Mouse (Mus musculus): Measurements from ENCODE around the gene Lpar1. TPM values are rescaled to one million over a fixed set of nuclear protein-coding genes. Genes with fewer than 3 reads are reported as not detected.

Gene Lpar1
- total and polyA plus RNA-seq, 3 experiments: 0.22 TPM; not detected in 2

GRCm38 (mm10) chr4:58508833-58509232 lies 44.9 kb downstream of the Lpar1 start:
- H3K4me1 ChIP-seq (ENCODE audit: insufficient read depth, low read depth, low read length): no peaks in the 10 kb centered on the region
- H3K4me3 ChIP-seq (ENCODE audit: low read depth, low read length): no peak overlapping the region
- no peaks in the 10 kb centered on the region for H3K36me3 ChIP-seq (replicated peaks)
- no peak for ATAC-seq (ENCODE audit: extremely low read depth, insufficient number of reproducible peaks, low FRiP score, poor library complexity, severe bottlenecking)
- no peaks in the 10 kb centered on the region for H3K27me3 ChIP-seq (ENCODE audit: insufficient read depth, low read length)
- no peak for TF ChIP-seq POLR2AphosphoS5 (IDR thresholded peaks at IDR 0.05; ENCODE audit: insufficient replicate concordance, low read depth, low read length)
- no peak for TF ChIP-seq GATA1 (IDR thresholded peaks at IDR 0.05; ENCODE audit: borderline replicate concordance, low read length)
- no peak for TF ChIP-seq GATA2 (IDR thresholded peaks at IDR 0.05; ENCODE audit: borderline replicate concordance, low read depth, low read length)
- no peak for TF ChIP-seq CTCF (IDR thresholded peaks at IDR 0.05; ENCODE audit: low read depth, low read length)
- TF ChIP-seq TAL1 (conservative IDR thresholded peaks at IDR 0.05; ENCODE audit: low read depth, low read length): no peak
- DNase-seq (ENCODE audit: low spot score): no peak
- H3K9me3 ChIP-seq (replicated peaks): peaks cover 43% of the 10 kb centered on the region

DNA sequence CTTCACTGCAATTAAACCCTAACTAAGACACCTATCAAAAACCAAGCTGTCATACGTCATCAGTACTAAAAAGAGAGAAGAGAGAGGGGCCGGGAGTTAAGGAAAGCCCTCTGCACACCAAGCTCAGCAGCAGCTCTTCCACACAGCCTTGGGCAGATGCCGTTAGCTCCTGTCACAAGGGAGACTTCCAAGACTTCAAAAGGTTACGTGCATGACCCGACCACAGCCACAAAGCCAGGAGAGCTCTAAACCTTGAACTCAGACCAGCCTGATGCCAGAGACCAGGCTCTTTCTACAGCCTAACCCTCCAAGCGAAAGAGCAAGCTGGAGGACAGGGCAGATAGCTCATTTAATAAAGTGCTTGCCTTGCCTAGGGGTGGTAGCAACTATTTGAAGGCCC lies 46.2 kb downstream of the Lpar1 start:
- H3K9me3 ChIP-seq (replicated peaks): peaks cover 44% of the 10 kb centered on the region
- no peak for ATAC-seq (ENCODE audit: extremely low read depth, insufficient number of reproducible peaks, low FRiP score, poor library complexity, severe bottlenecking)
- TF ChIP-seq GATA2 (IDR thresholded peaks at IDR 0.05; ENCODE audit: borderline replicate concordance, low read depth, low read length) (no peak), TAL1 (conservative IDR thresholded peaks at IDR 0.05; ENCODE audit: low read depth, low read length) (no peak), CTCF (IDR thresholded peaks at IDR 0.05; ENCODE audit: low read depth, low read length) (no peak), GATA1 (IDR thresholded peaks at IDR 0.05; ENCODE audit: borderline replicate concordance, low read length) (no peak), POLR2AphosphoS5 (IDR thresholded peaks at IDR 0.05; ENCODE audit: insufficient replicate concordance, low read depth, low read length) (no peak)
- no peaks in the 10 kb centered on the region for H3K4me1 ChIP-seq (ENCODE audit: insufficient read depth, low read depth, low read length)
- H3K27me3 ChIP-seq (ENCODE audit: insufficient read depth, low read length): no peaks in the 10 kb centered on the region
- H3K4me3 ChIP-seq (ENCODE audit: low read depth, low read length): no peak overlapping the region
- no peak for DNase-seq (ENCODE audit: low spot score)
- no peaks in the 10 kb centered on the region for H3K36me3 ChIP-seq (replicated peaks)

DNA sequence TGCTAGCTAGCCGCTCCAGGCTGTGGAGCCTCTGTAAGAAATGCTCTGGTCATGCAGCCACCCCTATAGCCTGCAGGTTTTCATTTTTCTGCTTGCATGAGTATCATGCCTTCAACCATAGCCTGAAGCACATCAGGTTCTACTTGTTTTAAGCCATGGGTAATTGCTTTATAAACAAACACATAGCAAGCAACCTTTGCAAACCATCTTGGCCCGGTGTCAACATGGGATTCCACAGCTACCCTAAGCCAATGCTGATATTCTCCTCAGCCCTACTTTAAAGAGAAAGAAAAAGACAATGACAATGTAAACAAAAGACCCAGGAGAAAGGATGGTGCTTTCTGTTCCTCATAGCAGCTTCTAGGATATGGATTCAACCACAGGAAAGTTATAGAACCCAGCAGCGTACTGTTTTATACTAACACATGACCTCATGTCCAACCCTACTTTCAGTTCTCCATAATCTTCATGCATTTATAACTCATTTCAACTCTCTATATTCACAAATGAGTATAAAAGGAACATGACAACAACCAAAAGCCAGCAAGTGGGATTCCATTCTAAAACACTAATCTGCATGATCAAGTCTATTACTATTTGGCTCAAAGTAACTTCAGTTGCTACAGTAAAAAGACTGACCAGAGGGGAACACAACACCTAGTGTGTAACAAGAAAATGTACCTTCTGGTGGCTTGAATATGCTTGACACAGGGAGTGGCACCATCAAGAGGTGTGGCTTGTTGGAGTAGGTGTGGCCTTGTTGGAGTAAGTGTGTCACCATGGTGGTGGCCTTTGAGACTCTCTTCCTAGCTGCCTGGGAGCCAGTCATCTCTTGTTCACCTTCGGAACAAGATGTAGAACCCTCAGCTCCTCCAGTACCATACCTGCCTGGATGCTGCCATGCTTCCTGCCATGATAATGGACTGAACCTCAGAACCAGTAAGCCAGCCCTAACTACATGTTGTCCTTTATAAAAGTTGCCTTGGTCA lies 46.9 kb downstream of the Lpar1 start:
- no peak for TF ChIP-seq TAL1 (conservative IDR thresholded peaks at IDR 0.05; ENCODE audit: low read depth, low read length)
- TF ChIP-seq CTCF (IDR thresholded peaks at IDR 0.05; ENCODE audit: low read depth, low read length): no peak
- TF ChIP-seq GATA1 (IDR thresholded peaks at IDR 0.05; ENCODE audit: borderline replicate concordance, low read length): no peak
- TF ChIP-seq POLR2AphosphoS5 (IDR thresholded peaks at IDR 0.05; ENCODE audit: insufficient replicate concordance, low read depth, low read length): no peak
- TF ChIP-seq GATA2 (IDR thresholded peaks at IDR 0.05; ENCODE audit: borderline replicate concordance, low read depth, low read length): no peak
- ATAC-seq (ENCODE audit: extremely low read depth, insufficient number of reproducible peaks, low FRiP score, poor library complexity, severe bottlenecking) (no peak), DNase-seq (ENCODE audit: low spot score) (no peak)
- no peaks in the 10 kb centered on the region for H3K36me3 ChIP-seq (replicated peaks)
- H3K4me3 ChIP-seq (ENCODE audit: low read depth, low read length): no peak overlapping the region
- H3K9me3 ChIP-seq (replicated peaks): peaks cover 43% of the 10 kb centered on the region
- H3K27me3 ChIP-seq (ENCODE audit: insufficient read depth, low read length): no peaks in the 10 kb centered on the region
- H3K4me1 ChIP-seq (ENCODE audit: insufficient read depth, low read depth, low read length): no peaks in the 10 kb centered on the region

GRCm38 (mm10) chr4:58504250-58504649 lies 49.4 kb downstream of the Lpar1 start:
- Histone ChIP-seq H3K27me3 (ENCODE audit: insufficient read depth, low read length) (no peaks in the 10 kb centered on the region), H3K9me3 (replicated peaks) (peaks cover 40% of the 10 kb centered on the region), H3K4me1 (ENCODE audit: insufficient read depth, low read depth, low read length) (no peaks in the 10 kb centered on the region), H3K4me3 (ENCODE audit: low read depth, low read length) (no peak overlapping the region), H3K36me3 (replicated peaks) (no peaks in the 10 kb centered on the region)
- ATAC-seq (ENCODE audit: extremely low read depth, insufficient number of reproducible peaks, low FRiP score, poor library complexity, severe bottlenecking): no peak
- no peak for TF ChIP-seq TAL1 (conservative IDR thresholded peaks at IDR 0.05; ENCODE audit: low read depth, low read length)
- no peak for TF ChIP-seq CTCF (IDR thresholded peaks at IDR 0.05; ENCODE audit: low read depth, low read length)
- no peak for TF ChIP-seq GATA2 (IDR thresholded peaks at IDR 0.05; ENCODE audit: borderline replicate concordance, low read depth, low read length)
- no peak for TF ChIP-seq GATA1 (IDR thresholded peaks at IDR 0.05; ENCODE audit: borderline replicate concordance, low read length)
- TF ChIP-seq POLR2AphosphoS5 (IDR thresholded peaks at IDR 0.05; ENCODE audit: insufficient replicate concordance, low read depth, low read length): no peak
- no peak for DNase-seq (ENCODE audit: low spot score)

- TF ChIP-seq GATA2 (IDR thresholded peaks at IDR 0.05; ENCODE audit: borderline replicate concordance, low read depth, low read length): no peak
- TF ChIP-seq POLR2AphosphoS5 (IDR thresholded peaks at IDR 0.05; ENCODE audit: insufficient replicate concordance, low read depth, low read length): no peak
- TF ChIP-seq CTCF (IDR thresholded peaks at IDR 0.05; ENCODE audit: low read depth, low read length): no peak
- no peak for TF ChIP-seq TAL1 (conservative IDR thresholded peaks at IDR 0.05; ENCODE audit: low read depth, low read length)
- no peak for TF ChIP-seq GATA1 (IDR thresholded peaks at IDR 0.05; ENCODE audit: borderline replicate concordance, low read length)
- DNase-seq (ENCODE audit: low spot score): no peak
Observed at GRCm38 (mm10) chr4:58501012-58501777, 52.5 kb downstream of the Lpar1 start.

DNA sequence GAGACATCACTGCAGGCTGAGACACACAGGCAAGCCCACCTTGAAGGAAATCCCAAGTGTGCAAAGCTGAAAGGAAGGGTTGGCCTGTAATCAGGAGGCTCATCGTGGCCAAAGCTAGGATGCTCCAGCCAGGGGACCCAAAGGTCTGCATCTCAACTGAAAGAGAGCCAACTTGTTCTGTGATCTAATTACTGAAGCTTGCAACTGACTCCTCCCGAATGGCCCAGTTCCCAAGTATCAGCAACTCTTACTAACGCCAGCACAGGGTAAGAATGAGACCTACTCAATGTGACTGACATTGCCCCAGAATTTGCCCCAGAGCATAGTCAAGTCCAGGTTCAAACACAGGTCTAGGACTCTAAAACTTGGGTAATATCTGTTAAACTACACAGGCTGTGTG lies 53.9 kb downstream of the Lpar1 start:
- Histone ChIP-seq H3K9me3 (replicated peaks) (peaks cover 38% of the 10 kb centered on the region), H3K4me3 (ENCODE audit: low read depth, low read length) (no peak overlapping the region), H3K4me1 (ENCODE audit: insufficient read depth, low read depth, low read length) (no peaks in the 10 kb centered on the region), H3K27me3 (ENCODE audit: insufficient read depth, low read length) (no peaks in the 10 kb centered on the region), H3K36me3 (replicated peaks) (no peaks in the 10 kb centered on the region)
- DNase-seq (ENCODE audit: low spot score) (no peak), ATAC-seq (ENCODE audit: extremely low read depth, insufficient number of reproducible peaks, low FRiP score, poor library complexity, severe bottlenecking) (no peak)
- no peak for TF ChIP-seq GATA1 (IDR thresholded peaks at IDR 0.05; ENCODE audit: borderline replicate concordance, low read length)
- TF ChIP-seq CTCF (IDR thresholded peaks at IDR 0.05; ENCODE audit: low read depth, low read length): no peak
- no peak for TF ChIP-seq TAL1 (conservative IDR thresholded peaks at IDR 0.05; ENCODE audit: low read depth, low read length)
- no peak for TF ChIP-seq GATA2 (IDR thresholded peaks at IDR 0.05; ENCODE audit: borderline replicate concordance, low read depth, low read length)

More at GRCm38 (mm10) chr4:58501012-58501777, 52.5 kb downstream of the Lpar1 start:
- H3K4me3 ChIP-seq (ENCODE audit: low read depth, low read length): no peak overlapping the region
- no peaks in the 10 kb centered on the region for H3K27me3 ChIP-seq (ENCODE audit: insufficient read depth, low read length)
- H3K4me1 ChIP-seq (ENCODE audit: insufficient read depth, low read depth, low read length): no peaks in the 10 kb centered on the region
- ATAC-seq (ENCODE audit: extremely low read depth, insufficient number of reproducible peaks, low FRiP score, poor library complexity, severe bottlenecking): no peak
- peaks cover 37% of the 10 kb centered on the region for H3K9me3 ChIP-seq (replicated peaks)
- no peaks in the 10 kb centered on the region for H3K36me3 ChIP-seq (replicated peaks)

All from G1E (cell line).